Mouse (Mus musculus) hindbrain, embryonic 10.5 days (tissue): ENCODE measurements at regions not wholly inside any gene's neighbourhood (a gene's known extent, or its start where the extent isn't known, plus 50 kb on each side); places are given as distances from the start of the nearest gene placed in this dataset.

Experiments used
- DNase-seq: peaks from one replicate; pipeline ENCODE4 v3.0.0-alpha.2; 2017; ENCODE audit warnings: low spot score
- H3K27ac ChIP-seq: fragments of 300-500 bp; sonication (generic); 2 replicates; pipeline ENCODE4 v1.5.1; 2016; ENCODE audit warnings: mild to moderate bottlenecking, moderate library complexity
- H3K27me3 ChIP-seq: fragments of 300-500 bp; sonication (generic); 2 replicates; pipeline ENCODE4 v1.6.1; 2016; ENCODE audit warnings: mild to moderate bottlenecking; ENCODE audit not compliant: poor library complexity, insufficient read depth, severe bottlenecking
- H3K36me3 ChIP-seq: fragments of 300-500 bp; sonication (generic); 2 replicates; pipeline ENCODE4 v1.6.1; 2016; ENCODE audit warnings: mild to moderate bottlenecking, moderate library complexity
- H3K4me1 ChIP-seq: fragments of 300-500 bp; sonication (generic); replicated peaks from 2 replicates; pipeline ENCODE4 v1.6.1; 2016; ENCODE audit warnings: mild to moderate bottlenecking
- H3K4me3 ChIP-seq: fragments of 300-500 bp; sonication (generic); 2 replicates; pipeline ENCODE4 v1.5.1; 2016; ENCODE audit warnings: mild to moderate bottlenecking, moderate library complexity
- H3K9me3 ChIP-seq: fragments of 300-500 bp; sonication (generic); 2 replicates; pipeline ENCODE4 v1.6.1; 2016; ENCODE audit warnings: mild to moderate bottlenecking, moderate library complexity
- WGBS: fragments of 180-500 bp; shearing (Covaris S2); methylation state at CpG from one replicate; pipeline ENCODE4 v1.1.7; 2016; 5-methylcytosine and 5-hydroxymethylcytosine counted together

- H3K4me1 ChIP-seq: peaks cover 51% of the 10 kb centered on the region
- H3K9me3 ChIP-seq: no peaks in the 10 kb centered on the region
- WGBS: 48% methylated on average over 9 of the region's 9 CpGs
- H3K36me3 ChIP-seq: no peaks in the 10 kb centered on the region
- 0 out of 2 replicates have a peak, but pooled peaks cover 7% of the 10 kb centered on the region for H3K27me3 ChIP-seq
- DNase-seq: no peak
- H3K4me3 ChIP-seq: no peak overlapping the region
- peak overlapping the region; percentile 72 for H3K27ac ChIP-seq
Measured at GRCm38 (mm10) chr2:168334241-168334588, 52.7 kb upstream of the Kcng1 start.

GRCm38 (mm10) chr2:168333552-168334240 is 52.2 kb upstream of the Kcng1 start:
- H3K27ac ChIP-seq: peak overlapping the region; percentile 72
- H3K27me3 ChIP-seq: 0 out of 2 replicates have a peak, but pooled peaks cover 7% of the 10 kb centered on the region
- no peaks in the 10 kb centered on the region for H3K9me3 ChIP-seq
- H3K4me3 ChIP-seq: no peak overlapping the region
- peaks cover 46% of the 10 kb centered on the region for H3K4me1 ChIP-seq
- peak; percentile 39 for DNase-seq
- 49% methylated on average over 20 of the region's 20 CpGs for WGBS
- H3K36me3 ChIP-seq: no peaks in the 10 kb centered on the region

- Histone ChIP-seq H3K4me1 (peaks cover 39% of the 10 kb centered on the region), H3K4me3 (no peak overlapping the region), H3K9me3 (no peaks in the 10 kb centered on the region), H3K36me3 (no peaks in the 10 kb centered on the region), H3K27me3 (0 out of 2 replicates have a peak, but pooled peaks cover 7% of the 10 kb centered on the region), H3K27ac (peak overlapping the region; percentile 72; the same call in 1 of the 2 replicates)
- WGBS: 58% methylated on average over 6 of the region's 6 CpGs
- DNase-seq: no peak
Measured at GRCm38 (mm10) chr2:168332972-168333371, 51.4 kb upstream of the Kcng1 start.
